Mouse (Mus musculus) cerebellum, adult 2 months (tissue): ENCODE measurements around the gene Cacnb4. TPM values are rescaled to one million over a fixed set of nuclear protein-coding genes. Genes with fewer than 3 reads are reported as not detected.

Source experiments
- DNase-seq, 2 experiments: peaks; one replicate each; pipeline ENCODE4 v3.0.0; 2021
- H3K27ac ChIP-seq: fragments of 200-500 bp; 2 replicates; pipeline ENCODE4 v1.5.1; 2012; ENCODE audit warnings: low read length, control low read depth, inconsistent platforms; ENCODE audit not compliant: insufficient read depth
- H3K27me3 ChIP-seq: fragments of 200-500 bp; 2 replicates; pipeline ENCODE4 v1.6.1; 2012; ENCODE audit warnings: inconsistent platforms, mild to moderate bottlenecking, low read length, moderate library complexity; ENCODE audit not compliant: control insufficient read depth, insufficient read depth
- H3K4me1 ChIP-seq: fragments of 200-500 bp; 2 replicates; pipeline ENCODE4 v1.6.1; 2011; ENCODE audit warnings: low read length; ENCODE audit not compliant: control insufficient read depth, insufficient read depth
- H3K4me3 ChIP-seq: fragments of 200-500 bp; replicated peaks from 2 replicates; pipeline ENCODE3; 2011; ENCODE audit warnings: mild to moderate bottlenecking, low read depth, low read length, control low read depth; ENCODE audit not compliant: insufficient read depth
- CTCF ChIP-seq: fragments of 200-500 bp; IDR thresholded peaks from 2 replicates; pipeline ENCODE4 v1.5.1; 2011; ENCODE audit warnings: low read depth, mild to moderate bottlenecking, control low read depth, low read length, moderate library complexity, borderline replicate concordance; ENCODE audit not compliant: insufficient read depth
- POLR2A ChIP-seq: fragments of 200-500 bp; IDR thresholded peaks from 2 replicates; pipeline ENCODE4 v1.6.1; 2011; ENCODE audit warnings: low read length, control low read depth, borderline replicate concordance; ENCODE audit not compliant: insufficient read depth
- WGBS: fragments of 180-500 bp; shearing (Covaris S2); methylation state at CpG from one replicate; pipeline ENCODE4 v1.1.7; 2018; 5-methylcytosine and 5-hydroxymethylcytosine counted together
- polyA plus RNA-seq: library from polyadenylated mRNA; depleted of rRNA; stranded (reverse); fragments of >200 nt; gene quantifications from 2 replicates; pipeline ENCODE4 v1.2.3, GENCODE M21; 2012

Cacnb4 gene
- polyA plus RNA-seq, 1 experiment: 64.7 TPM

GRCm38 (mm10) chr2:52602228-52602627, 74.4 kb downstream of the Cacnb4 start:
- Histone ChIP-seq H3K4me3 (no peak overlapping the region), H3K4me1 (no peaks in the 10 kb centered on the region; the same call in 1 of the 2 replicates), H3K27ac (no peak overlapping the region), H3K27me3 (no peaks in the 10 kb centered on the region)
- no peak for DNase-seq
- 97% methylated on average over 2 of the region's 2 CpGs for WGBS
- TF ChIP-seq CTCF (no peak), POLR2A (no peak)

- no peak for TF ChIP-seq POLR2A
- TF ChIP-seq CTCF: no peak
- peak in 1 of 2 experiments; percentile 8 for DNase-seq
- no peak overlapping the region for H3K27ac ChIP-seq
- H3K27me3 ChIP-seq: no peaks in the 10 kb centered on the region
- H3K4me1 ChIP-seq: no peaks in the 10 kb centered on the region
- H3K4me3 ChIP-seq: no peak overlapping the region
Measured at GRCm38 (mm10) chr2:52597511-52597910, 79.1 kb downstream of the Cacnb4 start.

GRCm38 (mm10) chr2:52593814-52594213, 82.8 kb downstream of the Cacnb4 start:
- DNase-seq: peak in 1 of 2 experiments; percentile 20
- H3K27me3 ChIP-seq: no peaks in the 10 kb centered on the region
- no peak overlapping the region for H3K27ac ChIP-seq
- peaks cover 9% of the 10 kb centered on the region for H3K4me1 ChIP-seq
- no peak overlapping the region for H3K4me3 ChIP-seq
- 87% methylated on average over 8 of the region's 8 CpGs for WGBS
- TF ChIP-seq CTCF (no peak), POLR2A (no peak)

- WGBS: 62% methylated on average over 5 of the region's 5 CpGs
Measured at GRCm38 (mm10) chr2:52593260-52593659, 83.4 kb downstream of the Cacnb4 start.

GRCm38 (mm10) chr2:52590970-52591347, 85.7 kb downstream of the Cacnb4 start:
- peak; percentile 83 for DNase-seq
- Histone ChIP-seq H3K4me3 (no peak overlapping the region), H3K27me3 (no peaks in the 10 kb centered on the region), H3K4me1 (peaks cover 9% of the 10 kb centered on the region), H3K27ac (no peak overlapping the region)
- WGBS: under 1% methylated on average over 5 of the region's 5 CpGs
- TF ChIP-seq CTCF (peak; percentile 63; the same call in 1 of the 2 replicates), POLR2A (no peak)

More at GRCm38 (mm10) chr2:52593260-52593659, 83.4 kb downstream of the Cacnb4 start:
- DNase-seq: peak in 1 of 2 experiments; percentile 5
- Histone ChIP-seq H3K4me3 (no peak overlapping the region), H3K4me1 (peaks cover 9% of the 10 kb centered on the region), H3K27ac (no peak overlapping the region), H3K27me3 (no peaks in the 10 kb centered on the region)
- no peak for TF ChIP-seq CTCF
- TF ChIP-seq POLR2A: no peak

GRCm38 (mm10) chr2:52590340-52590969, 86.2 kb downstream of the Cacnb4 start:
- WGBS: 38% methylated on average over 7 of the region's 7 CpGs

GRCm38 (mm10) chr2:52589514-52589913, 87.1 kb downstream of the Cacnb4 start:
- no peak for TF ChIP-seq POLR2A
- peak; percentile 52; the same call in 1 of the 2 replicates for TF ChIP-seq CTCF
- Histone ChIP-seq H3K27ac (no peak overlapping the region), H3K4me3 (no peak overlapping the region), H3K27me3 (no peaks in the 10 kb centered on the region), H3K4me1 (peaks cover 9% of the 10 kb centered on the region)
- no peak for DNase-seq
- 94% methylated on average over 4 of the region's 4 CpGs for WGBS

More at GRCm38 (mm10) chr2:52590340-52590969, 86.2 kb downstream of the Cacnb4 start:
- TF ChIP-seq POLR2A (no peak), CTCF (no peak)
- Histone ChIP-seq H3K4me1 (peaks cover 9% of the 10 kb centered on the region), H3K4me3 (no peak overlapping the region), H3K27ac (no peak overlapping the region), H3K27me3 (no peaks in the 10 kb centered on the region)
- peak in 1 of 2 experiments; percentile 51 for DNase-seq

- 90% methylated on average over 4 of the region's 4 CpGs for WGBS
- no peaks in the 10 kb centered on the region for H3K27me3 ChIP-seq
- DNase-seq: no peak
- H3K4me1 ChIP-seq: peaks cover 9% of the 10 kb centered on the region
- TF ChIP-seq CTCF: no peak
- H3K4me3 ChIP-seq: no peak overlapping the region
- H3K27ac ChIP-seq: no peak overlapping the region
Measured at GRCm38 (mm10) chr2:52585384-52585783, 91.2 kb downstream of the Cacnb4 start.
